Mouse (Mus musculus) lung, postnatal 0 days (tissue): ENCODE data around the gene Bbs10.

ENCODE experiments used
- CTCF ChIP-seq: IDR thresholded peaks from 2 replicates; pipeline ENCODE4 v1.5.1; 2016; ENCODE audit warnings: antibody characterized with exemption, mild to moderate bottlenecking
- EP300 ChIP-seq: IDR thresholded peaks from 2 replicates; pipeline ENCODE4 v1.6.1; 2016; ENCODE audit warnings: antibody characterized with exemption, mild to moderate bottlenecking, control low read depth

DNA sequence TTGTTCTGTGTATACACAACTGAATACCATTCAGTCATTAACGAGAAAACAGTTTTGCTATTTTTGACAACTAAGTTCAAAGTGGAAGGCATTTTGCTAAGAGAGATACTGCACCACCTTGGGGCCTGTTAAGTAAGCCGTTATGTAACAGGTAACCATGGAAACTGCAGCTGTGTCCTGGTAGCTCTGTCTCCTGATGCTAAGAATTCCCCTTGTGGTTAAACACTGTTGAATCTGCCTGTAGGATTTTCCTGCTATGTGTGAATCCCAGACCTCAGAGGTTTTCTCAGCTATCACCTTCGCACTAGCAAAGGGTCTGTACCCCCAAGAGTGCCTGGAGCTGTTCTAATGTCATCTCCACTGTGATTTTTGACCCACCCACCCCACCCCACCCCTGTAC lies 19.5 kb downstream of the Bbs10 start:
- no peak for TF ChIP-seq CTCF
- TF ChIP-seq EP300, result no peak
